Mouse (Mus musculus) kidney, embryonic 14.5 days (tissue): ENCODE measurements around the gene Nat8f4. TPM values are rescaled to one million over a fixed set of nuclear protein-coding genes. Genes with fewer than 3 reads are reported as not detected.
"Not testable (repeated sequence)": the region's sequence is repeated elsewhere in the genome, so short reads cannot be mapped to it uniquely, and the experiment has no call there.

Source experiments
- ATAC-seq: fragments of 200-750 bp; cut with Nextera tagmentation; 2 replicates; pipeline ENCODE4 v1.8.0; 2017; ENCODE audit warnings: moderate number of reproducible peaks, mild to moderate bottlenecking, moderate TSS enrichment, moderate library complexity; ENCODE audit not compliant: low FRiP score, low TSS enrichment
- H3K27ac ChIP-seq: fragments of 300-500 bp; sonication (generic); 2 replicates; pipeline ENCODE4 v1.5.1; 2014; ENCODE audit warnings: low read depth, mild to moderate bottlenecking, low read length, moderate library complexity, mixed read lengths
- H3K27me3 ChIP-seq: fragments of 300-500 bp; sonication (generic); 2 replicates; pipeline ENCODE4 v1.6.1; 2014; ENCODE audit warnings: mild to moderate bottlenecking, low read length; ENCODE audit not compliant: control insufficient read depth, insufficient read depth
- H3K36me3 ChIP-seq: fragments of 300-500 bp; sonication (generic); 2 replicates; pipeline ENCODE4 v1.6.1; 2014; ENCODE audit warnings: low read length, mixed read lengths; ENCODE audit not compliant: control insufficient read depth, insufficient read depth
- H3K4me1 ChIP-seq: fragments of 300-500 bp; sonication (generic); 2 replicates; pipeline ENCODE4 v1.6.1; 2014; ENCODE audit warnings: low read length, mixed read lengths; ENCODE audit not compliant: control insufficient read depth, insufficient read depth
- H3K4me2 ChIP-seq: fragments of 300-500 bp; sonication (generic); replicated peaks from 2 replicates; pipeline ENCODE4 v1.6.1; 2014; ENCODE audit warnings: low read depth, mild to moderate bottlenecking, low read length
- H3K4me3 ChIP-seq: fragments of 300-500 bp; sonication (generic); 2 replicates; pipeline ENCODE4 v1.5.1; 2014; ENCODE audit warnings: mild to moderate bottlenecking, low read length
- H3K9ac ChIP-seq: fragments of 300-500 bp; sonication (generic); 2 replicates; pipeline ENCODE4 v1.6.1; 2014; ENCODE audit warnings: low read depth, mild to moderate bottlenecking, low read length, moderate library complexity
- H3K9me3 ChIP-seq: fragments of 300-500 bp; sonication (generic); 2 replicates; pipeline ENCODE4 v1.6.1; 2016; ENCODE audit warnings: low read length; ENCODE audit not compliant: control insufficient read depth
- WGBS: fragments of 180-500 bp; shearing (Covaris S2); extraction: QIAGEN DNeasy Blood & Tissue Kit; methylation state at CpG from one replicate; pipeline ENCODE4 v1.1.7; 2014; 5-methylcytosine and 5-hydroxymethylcytosine counted together
- polyA plus RNA-seq: library from polyadenylated mRNA; unstranded; fragments of >200 nt; fragmentation: Nextera tagmentation; extraction: Ambion mirVana; gene quantifications from 2 replicates; pipeline ENCODE4 v1.2.1, GENCODE M21; 2014

Nat8f4 gene
- polyA plus RNA-seq, 1 experiment from 2014 or later, result 5.8 TPM

DNA sequence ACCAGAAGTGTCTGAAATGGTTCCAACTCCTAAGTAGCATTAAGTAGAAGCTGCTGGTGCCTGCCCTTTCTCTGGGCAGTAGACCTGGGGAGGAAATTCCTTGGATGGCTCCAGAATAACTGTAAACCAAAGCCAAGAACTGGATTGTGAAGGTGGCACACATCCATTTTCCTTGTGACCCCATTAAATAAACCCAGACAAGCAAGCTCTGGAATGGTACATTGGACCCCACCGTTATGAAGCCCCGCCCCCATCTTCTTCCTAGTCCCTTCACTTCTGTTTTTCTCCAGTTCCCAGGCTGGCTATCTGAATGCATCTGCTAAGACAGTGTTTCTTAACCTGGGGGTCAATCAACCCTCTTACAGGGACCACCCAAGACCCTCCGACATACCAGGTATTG, 6.9 kb upstream of the Nat8f4 start, which contains the start of gene Tprkb:
Tprkb (plus strand) TSS at position 279 of the 400 bp plus-strand sequence.
- Histone ChIP-seq H3K27me3 (no peaks in the 10 kb centered on the region), H3K4me1 (0 out of 2 replicates have a peak, but pooled peaks cover 7% of the 10 kb centered on the region), H3K36me3 (no peaks in the 10 kb centered on the region), H3K4me3 (no peak within 1 kb of the TSS), H3K9me3 (no peaks in the 10 kb centered on the region), H3K9ac (no peak within 1 kb of the TSS), H3K27ac (no peak within 1 kb of the TSS), H3K4me2 (no peak within 1 kb of the TSS)
- no peak for ATAC-seq
- WGBS, result 84% methylated on average over 3 of the region's 3 CpGs

DNA sequence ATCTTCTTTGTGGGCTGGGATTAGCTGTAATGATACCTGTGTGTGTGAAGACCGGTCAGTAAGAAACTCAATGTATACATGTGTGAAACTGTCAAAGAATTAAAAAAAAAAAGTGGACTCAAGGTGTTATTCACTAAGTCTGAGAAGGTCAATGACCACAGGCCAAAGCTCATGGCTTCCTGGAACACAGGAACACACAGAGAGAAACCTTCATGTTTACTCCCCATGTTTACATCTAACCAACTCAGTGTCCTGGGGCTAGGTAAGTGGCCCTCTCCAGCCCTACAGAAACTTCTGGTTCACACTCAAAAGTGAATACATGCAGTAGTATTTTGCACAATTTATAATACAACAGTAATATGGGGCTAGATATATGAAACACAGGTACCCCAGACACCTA, 5.0 kb upstream of the Nat8f4 start:
- H3K9me3 ChIP-seq, result no peaks in the 10 kb centered on the region
- H3K27ac ChIP-seq, result no peak overlapping the region
- no peak for ATAC-seq
- no peak overlapping the region for H3K9ac ChIP-seq
- no peak overlapping the region for H3K4me2 ChIP-seq
- 0 out of 2 replicates have a peak, but pooled peaks cover 3% of the 10 kb centered on the region for H3K4me1 ChIP-seq
- H3K27me3 ChIP-seq, result no peaks in the 10 kb centered on the region
- no peak overlapping the region for H3K4me3 ChIP-seq
- WGBS, result 84% methylated on average over 1 of the region's 1 CpGs
- no peaks in the 10 kb centered on the region for H3K36me3 ChIP-seq

- ATAC-seq, result no peak
Measured at GRCm38 (mm10) chr6:85908341-85908740, 3.7 kb upstream of the Nat8f4 start.

DNA sequence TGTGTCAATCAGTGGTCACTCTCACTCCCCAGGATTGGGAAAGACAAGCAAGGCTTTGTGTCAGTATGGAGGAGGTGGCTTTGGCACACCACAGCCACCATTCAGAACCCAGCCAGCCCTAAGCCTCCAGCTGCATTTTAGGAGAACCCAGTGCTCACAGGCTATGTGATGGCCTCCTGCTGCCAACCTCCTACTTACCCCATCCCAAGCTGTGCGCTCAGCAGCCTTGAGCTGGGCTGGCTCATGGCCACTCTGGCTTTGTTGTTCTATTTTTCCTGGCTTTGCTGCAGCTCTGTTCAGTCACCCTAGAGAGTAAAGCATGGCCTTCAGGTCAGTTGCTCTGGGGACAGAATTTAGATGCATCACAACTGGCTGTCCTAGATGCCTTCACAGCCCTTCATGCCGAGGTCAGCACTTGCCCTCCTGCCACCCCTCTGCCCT, 2.2 kb upstream of the Nat8f4 start:
- WGBS, result 64% methylated on average over 2 of the region's 2 CpGs
- H3K4me3 ChIP-seq, H3K9ac ChIP-seq, ATAC-seq, H3K36me3 ChIP-seq, H3K4me1 ChIP-seq, H3K27me3 ChIP-seq, H3K4me2 ChIP-seq, H3K27ac ChIP-seq, H3K9me3 ChIP-seq: not testable (repeated sequence)

More at GRCm38 (mm10) chr6:85908341-85908740, 3.7 kb upstream of the Nat8f4 start:
- no peaks in the 10 kb centered on the region for H3K27me3 ChIP-seq
- H3K9me3 ChIP-seq, result no peaks in the 10 kb centered on the region
- H3K4me2 ChIP-seq, result no peak overlapping the region
- no peak overlapping the region for H3K27ac ChIP-seq
- no peak overlapping the region for H3K4me3 ChIP-seq
- H3K4me1 ChIP-seq, result no peaks in the 10 kb centered on the region
- H3K36me3 ChIP-seq, result no peaks in the 10 kb centered on the region
- H3K9ac ChIP-seq, result no peak overlapping the region
- 72% methylated on average over 3 of the region's 3 CpGs for WGBS

- Histone ChIP-seq H3K4me3 (no peak overlapping the region), H3K9me3 (no peaks in the 10 kb centered on the region), H3K27ac (no peak overlapping the region), H3K4me2 (no peak overlapping the region), H3K4me1 (no peaks in the 10 kb centered on the region), H3K9ac (no peak overlapping the region), H3K36me3 (no peaks in the 10 kb centered on the region), H3K27me3 (no peaks in the 10 kb centered on the region)
- 95% methylated on average over 2 of the region's 2 CpGs for WGBS
- no peak for ATAC-seq
Measured at GRCm38 (mm10) chr6:85902303-85902702, 2.4 kb downstream of the Nat8f4 start.

GRCm38 (mm10) chr6:85898596-85899475, 5.8 kb downstream of the Nat8f4 start:
- not testable (repeated sequence) for H3K27ac ChIP-seq, H3K4me1 ChIP-seq, H3K4me3 ChIP-seq, H3K36me3 ChIP-seq, H3K27me3 ChIP-seq, H3K9me3 ChIP-seq, ATAC-seq, H3K4me2 ChIP-seq, H3K9ac ChIP-seq
- WGBS, result 75% methylated on average over 7 of the region's 8 CpGs

DNA sequence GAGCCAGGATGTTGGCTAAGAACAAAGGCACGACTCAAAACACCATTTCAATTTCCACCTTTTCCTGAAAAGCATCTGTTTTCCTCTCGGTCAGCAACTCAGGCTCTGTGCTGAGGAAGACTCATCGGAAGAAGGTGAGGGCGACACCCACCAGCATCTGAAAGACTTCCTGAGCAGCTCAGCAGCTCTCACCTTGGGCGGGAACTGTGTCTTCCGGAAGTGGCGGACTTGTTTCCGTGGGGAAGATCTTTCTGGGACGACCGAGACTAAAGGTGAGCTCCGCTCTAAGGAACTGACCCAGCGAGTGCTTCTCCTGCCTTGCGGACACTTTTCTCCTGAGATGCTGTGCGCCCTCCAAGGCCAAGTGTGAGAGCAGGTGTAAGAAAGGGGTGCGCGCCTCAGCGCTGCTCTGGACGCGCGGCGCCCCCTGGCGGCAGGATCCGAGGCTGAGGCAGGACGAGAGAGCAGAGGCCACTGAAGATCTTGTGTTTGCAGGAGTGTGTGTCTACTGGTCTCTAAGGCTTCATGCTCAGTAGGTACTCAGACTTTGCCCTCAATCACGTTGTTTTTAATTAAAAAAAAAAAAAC, 9.5 kb downstream of the Nat8f4 start:
- H3K9ac ChIP-seq, H3K4me2 ChIP-seq, H3K4me3 ChIP-seq, ATAC-seq, H3K4me1 ChIP-seq, H3K27ac ChIP-seq, H3K36me3 ChIP-seq, H3K27me3 ChIP-seq: not testable (repeated sequence)
- WGBS, result 74% methylated on average over 25 of the region's 25 CpGs
- peaks cover 14% of the 10 kb centered on the region for H3K9me3 ChIP-seq

GRCm38 (mm10) chr6:85888961-85889360, 15.7 kb downstream of the Nat8f4 start:
- H3K4me1 ChIP-seq, result no peaks in the 10 kb centered on the region
- no peak overlapping the region for H3K27ac ChIP-seq
- H3K9me3 ChIP-seq, result peaks cover 14% of the 10 kb centered on the region
- no peak overlapping the region for H3K4me3 ChIP-seq
- H3K4me2 ChIP-seq, result no peak overlapping the region
- no peak overlapping the region for H3K9ac ChIP-seq
- no peaks in the 10 kb centered on the region for H3K36me3 ChIP-seq
- WGBS, result 89% methylated on average over 2 of the region's 2 CpGs
- no peaks in the 10 kb centered on the region for H3K27me3 ChIP-seq
- ATAC-seq, result no peak

- Histone ChIP-seq H3K27me3 (no peaks in the 10 kb centered on the region), H3K4me1 (no peaks in the 10 kb centered on the region), H3K9ac (no peak overlapping the region), H3K36me3 (no peaks in the 10 kb centered on the region), H3K4me3 (no peak overlapping the region), H3K27ac (no peak overlapping the region), H3K9me3 (peaks cover 10% of the 10 kb centered on the region), H3K4me2 (no peak overlapping the region)
- 97% methylated on average over 1 of the region's 1 CpGs for WGBS
- ATAC-seq, result no peak
Measured at GRCm38 (mm10) chr6:85884311-85884710, 20.4 kb downstream of the Nat8f4 start.
